Mouse (Mus musculus): Measurements from ENCODE around the gene Atad3a. TPM values are rescaled to one million over a fixed set of nuclear protein-coding genes. Genes with fewer than 3 reads are reported as not detected.
A peak's percentile ranks its signal among the peaks of the same experiment; 100 is the strongest.

Gene Atad3a
- total and polyA plus RNA-seq, 3 experiments = 133 to 216 (median 154) TPM

DNA sequence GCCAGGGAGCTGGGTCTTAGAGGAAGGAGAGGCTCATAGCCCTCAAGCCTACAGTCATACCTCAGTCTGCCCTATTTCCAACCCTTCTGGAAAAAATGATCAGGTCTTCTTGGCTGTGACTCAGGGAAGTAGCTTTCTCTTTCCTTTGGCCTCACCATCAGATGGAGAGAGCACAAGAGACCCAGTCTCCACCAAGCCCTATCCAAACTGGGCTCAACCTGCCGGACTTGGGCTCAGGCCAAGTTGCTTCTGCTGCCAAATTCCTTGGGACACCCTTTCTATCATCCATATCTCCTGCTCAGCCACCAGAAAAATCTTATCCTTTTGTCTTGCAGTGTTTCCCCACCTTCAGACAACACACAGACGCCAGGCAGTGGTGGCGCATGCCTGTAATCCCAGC, 15.0 kb upstream of the Atad3a start:
- no peak overlapping the region for H3K4me2 ChIP-seq (ENCODE audit: insufficient read depth, low read depth, poor library complexity, severe bottlenecking)
- peaks cover 14 to 36% of the 10 kb centered on the region in 2 experiments for H3K4me1 ChIP-seq (ENCODE audit: control insufficient read depth in 1 of 2, insufficient read depth in 2 of 2)
- no peak overlapping the region for H3K9ac ChIP-seq (ENCODE audit: insufficient read depth, low read depth)
- H3K4me3 ChIP-seq (replicated peaks in 1 of 3; ENCODE audit: low read depth in 2 of 3, low read length in 2 of 3, poor library complexity in 1 of 3) = no peak overlapping the region
- dilution Hi-C loops (cut with MboI; ENCODE audit: extremely low pct_ligation_motif_present, extremely low pct_unique_long_range_greater_than_20kb, low sequenced_read_pairs) (no loop called here), in situ Hi-C loops (cut with MboI; ENCODE audit: low pct_ligation_motif_present, low pct_unique_long_range_greater_than_20kb, low sequenced_read_pairs) (no loop called here)
- H3K36me3 ChIP-seq (replicated peaks in 1 of 2; ENCODE audit: control insufficient read depth in 1 of 2, insufficient read depth in 1 of 2, low read length in 1 of 2) = no peaks in the 10 kb centered on the region
- no peak for DNase-seq (ENCODE audit: extremely low read depth)
- H3K9me3 ChIP-seq (replicated peaks; ENCODE audit: low read length) = no peaks in the 10 kb centered on the region
- no peaks in the 10 kb centered on the region for H3K79me2 ChIP-seq (replicated peaks; ENCODE audit: control insufficient read depth, extremely low read depth, insufficient read depth, poor library complexity, severe bottlenecking)
- TF ChIP-seq ZKSCAN1 (IDR thresholded peaks at IDR 0.05; ENCODE audit: borderline replicate concordance, low read depth, low read length) = no peak
- TF ChIP-seq MAZ (IDR thresholded peaks at IDR 0.05; ENCODE audit: low read depth, low read length) = no peak
- TF ChIP-seq USF1 (IDR thresholded peaks at IDR 0.05; ENCODE audit: low read depth, low read length) = no peak
- TF ChIP-seq POLR2AphosphoS2 (IDR thresholded peaks at IDR 0.05; ENCODE audit: low read depth, low read length) = no peak
- no peak for TF ChIP-seq PAX5 (IDR thresholded peaks at IDR 0.05; ENCODE audit: low read length)
- TF ChIP-seq MYC (IDR thresholded peaks at IDR 0.05; ENCODE audit: low read depth, low read length) = no peak
- no peak for TF ChIP-seq SMC3 (IDR thresholded peaks at IDR 0.05; ENCODE audit: low read depth, low read length)
- TF ChIP-seq MAX (IDR thresholded peaks at IDR 0.05; ENCODE audit: low read length) = no peak
- TF ChIP-seq BHLHE40 (IDR thresholded peaks at IDR 0.05; ENCODE audit: low read depth, low read length) = no peak
- no peak for TF ChIP-seq TCF12 (IDR thresholded peaks at IDR 0.05; ENCODE audit: low read depth, low read length)
- peaks cover 50% of the 10 kb centered on the region for H3K27me3 ChIP-seq (replicated peaks)
- no peak overlapping the region for H3K27ac ChIP-seq (ENCODE audit: insufficient read depth, low read depth)

DNA sequence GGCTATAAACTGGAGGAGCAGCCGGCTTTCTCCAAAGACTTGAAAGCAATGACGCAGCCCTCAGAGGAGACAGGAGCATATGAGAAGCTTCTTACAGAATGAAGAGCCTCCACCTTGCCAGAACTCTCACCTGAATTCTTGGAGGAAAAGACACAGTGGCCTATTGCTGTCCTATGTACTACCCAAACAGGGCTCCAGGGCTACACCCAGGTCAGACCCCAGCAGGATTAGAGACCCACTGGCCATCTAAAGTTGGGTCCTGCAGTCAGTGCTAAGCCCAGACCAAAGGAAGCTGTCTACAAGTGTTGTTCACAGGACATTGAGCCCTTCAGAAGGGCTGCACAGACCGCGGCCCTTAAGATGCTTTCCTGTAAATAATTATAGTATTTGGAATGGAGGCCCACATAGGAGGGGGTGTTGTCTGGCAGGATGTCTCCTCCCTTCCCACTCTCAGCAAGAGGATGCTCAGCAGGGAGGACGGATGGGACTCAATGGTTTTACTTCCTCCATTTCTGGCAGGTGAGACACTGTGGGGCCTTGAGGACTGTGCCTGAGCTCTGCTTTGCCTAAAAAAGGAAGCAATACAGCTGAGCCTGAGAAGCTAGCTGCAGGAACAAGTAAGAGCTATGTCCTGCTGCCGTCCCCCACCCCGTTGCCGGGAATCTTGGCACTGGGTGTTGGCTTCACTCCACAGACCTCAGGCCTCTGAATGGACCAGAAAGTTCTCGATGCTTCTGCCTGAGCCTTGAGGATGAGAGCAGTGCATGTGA, 14.3 kb upstream of the Atad3a start:
- in situ Hi-C loops (cut with MboI; ENCODE audit: low pct_ligation_motif_present, low pct_unique_long_range_greater_than_20kb, low sequenced_read_pairs) = no loop called here
- Histone ChIP-seq H3K4me3 (replicated peaks in 1 of 3; ENCODE audit: low read depth in 2 of 3, low read length in 2 of 3, poor library complexity in 1 of 3) (no peak overlapping the region), H3K36me3 (replicated peaks in 1 of 2; ENCODE audit: control insufficient read depth in 1 of 2, insufficient read depth in 1 of 2, low read length in 1 of 2) (no peaks in the 10 kb centered on the region), H3K27me3 (replicated peaks) (peaks cover 52% of the 10 kb centered on the region), H3K79me2 (replicated peaks; ENCODE audit: control insufficient read depth, extremely low read depth, insufficient read depth, poor library complexity, severe bottlenecking) (no peaks in the 10 kb centered on the region), H3K9ac (ENCODE audit: insufficient read depth, low read depth) (no peak overlapping the region), H3K4me2 (ENCODE audit: insufficient read depth, low read depth, poor library complexity, severe bottlenecking) (peak overlapping the region; percentile 79; the same call in 1 of the 2 replicates), H3K27ac (ENCODE audit: insufficient read depth, low read depth) (no peak overlapping the region), H3K9me3 (replicated peaks; ENCODE audit: low read length) (no peaks in the 10 kb centered on the region), H3K4me1 (ENCODE audit: control insufficient read depth in 1 of 2, insufficient read depth in 2 of 2) (peaks cover 17 to 38% of the 10 kb centered on the region in 2 experiments)
- DNase-seq (ENCODE audit: extremely low read depth) = peak; percentile 55
- dilution Hi-C loops (cut with MboI; ENCODE audit: extremely low pct_ligation_motif_present, extremely low pct_unique_long_range_greater_than_20kb, low sequenced_read_pairs) = no loop called here
- TF ChIP-seq UBTF (IDR thresholded peaks at IDR 0.05; ENCODE audit: low read depth, low read length) (no peak), RAD21 (IDR thresholded peaks at IDR 0.05; ENCODE audit: low read depth, low read length) (no peak), EP300 (IDR thresholded peaks at IDR 0.05; ENCODE audit: low read length) (peak; percentile 16; the same call in 1 of the 2 replicates), BHLHE40 (IDR thresholded peaks at IDR 0.05; ENCODE audit: low read depth, low read length) (peak; percentile 42), MXI1 (IDR thresholded peaks at IDR 0.05; ENCODE audit: low read depth, low read length) (no peak), MEF2A (IDR thresholded peaks at IDR 0.05; ENCODE audit: borderline replicate concordance, low read depth, low read length) (peak; percentile 29; the same call in 1 of the 2 replicates), JUND (conservative IDR thresholded peaks at IDR 0.05; ENCODE audit: low read depth, low read length) (no peak), ZKSCAN1 (IDR thresholded peaks at IDR 0.05; ENCODE audit: borderline replicate concordance, low read depth, low read length) (no peak), MAZ (IDR thresholded peaks at IDR 0.05; ENCODE audit: low read depth, low read length) (0 out of 2 replicates have a peak, but pooled peaks have one; percentile 24), NELFE (IDR thresholded peaks at IDR 0.05; ENCODE audit: low read depth, low read length) (no peak), ETS1 (conservative IDR thresholded peaks at IDR 0.05; ENCODE audit: low read depth, low read length) (peak; percentile 27; the same call in 1 of the 2 replicates), POLR2AphosphoS2 (IDR thresholded peaks at IDR 0.05; ENCODE audit: low read depth, low read length) (no peak)
